16 mouse cellular contexts compared by ENCODE assay signal in genomic region chr9:119426483-119426882, GRCm38 (mm10). TPM values are rescaled to one million over a fixed set of nuclear protein-coding genes. Genes with fewer than 3 reads are reported as not detected.
DNase-seq lines count a peak whose midpoint lies in the region; ATAC-seq lines count a peak whose summit lies in the region.
"Had no signal": no experiment of that assay in that cellular context is flagged by ENCODE, and none has a peak within 500 bp of the region (broad histone marks: within the 10 kb centered on the region; RNA-seq: fewer than 3 reads in every experiment).

No protein-coding gene starts in this region.

- no peak overlapping the region; the same call in 1 of the 2 replicates for H3K27ac ChIP-seq in heart, embryonic 16.5 days (ENCODE audit: low read length)
- H3K27ac ChIP-seq in lung, embryonic 15.5 days = 0 out of 2 replicates have a peak overlapping the region, but pooled peaks have one; percentile 66
- H3K27ac ChIP-seq: hindbrain, embryonic 10.5 days; left cerebral cortex, adult 2 months; midbrain, embryonic 15.5 days had no signal

- no peak for ATAC-seq in heart, embryonic 16.5 days (replicated peaks; ENCODE audit: extremely low read depth, insufficient read depth, low FRiP score)
- no peak for ATAC-seq in lung, embryonic 15.5 days (ENCODE audit: borderline replicate concordance, extremely low read depth, low FRiP score, low TSS enrichment)
- ATAC-seq: forebrain, embryonic 15.5 days; midbrain, embryonic 15.5 days; Patski had no signal

- peak overlapping the region; percentile 14; the same call in 1 of the 2 replicates for H3K4me2 ChIP-seq in heart, embryonic 16.5 days (ENCODE audit: low read depth, low read length)
- no peak overlapping the region for H3K4me2 ChIP-seq in lung, embryonic 15.5 days
- H3K4me2 ChIP-seq: forebrain, embryonic 15.5 days; midbrain, embryonic 15.5 days had no signal

- peaks cover 30% of the 10 kb centered on the region for H3K4me1 ChIP-seq in heart, embryonic 16.5 days (ENCODE audit: control insufficient read depth, insufficient read depth, low read length)
- peaks cover 34% of the 10 kb centered on the region for H3K4me1 ChIP-seq in lung, embryonic 15.5 days

- 0 out of 2 replicates have a peak, but pooled peaks cover 3% of the 10 kb centered on the region for H3K36me3 ChIP-seq in heart, embryonic 16.5 days (ENCODE audit: control insufficient read depth, insufficient read depth)
- H3K36me3 ChIP-seq in lung, embryonic 15.5 days = peaks cover 3% of the 10 kb centered on the region; the same call in 1 of the 2 replicates

- peak; percentile 48 to 55 for DNase-seq in cerebellum, postnatal 10 days
- no peak for DNase-seq in cerebellum, adult 9-10 months
- no peak for DNase-seq in heart, adult 18-20 months
- DNase-seq in lung, postnatal 10 days = no peak
- peak; percentile 25 for DNase-seq in lung, postnatal 36 days
- DNase-seq in Muller cell, postnatal 12 days (ENCODE audit: inconsistent ontology term) = no peak
- DNase-seq: cerebellum, adult 11-12 months; retina, postnatal 1 day had no signal

- peak overlapping the region; percentile 9; the same call in 1 of the 2 replicates for H3K9ac ChIP-seq in heart, embryonic 16.5 days (ENCODE audit: low read length)
- no peak overlapping the region for H3K9ac ChIP-seq in lung, embryonic 15.5 days
- H3K9ac ChIP-seq: forebrain, embryonic 15.5 days; midbrain, embryonic 15.5 days had no signal

- no peaks in the 10 kb centered on the region for H3K27me3 ChIP-seq in heart, embryonic 16.5 days (ENCODE audit: control insufficient read depth, insufficient read depth, low read length)
- H3K27me3 ChIP-seq in lung, embryonic 15.5 days = no peaks in the 10 kb centered on the region
- H3K27me3 ChIP-seq: CH12.LX; forebrain, embryonic 15.5 days; midbrain, embryonic 15.5 days; Patski had no signal

- WGBS in heart, embryonic 16.5 days = 40% methylated on average over 7 of the region's 7 CpGs
- WGBS in lung, embryonic 15.5 days = 39% methylated on average over 7 of the region's 7 CpGs

- H3K4me3 ChIP-seq in heart, embryonic 16.5 days (ENCODE audit: low read length) = no peak overlapping the region
- no peak overlapping the region for H3K4me3 ChIP-seq in lung, embryonic 15.5 days
- H3K4me3 ChIP-seq: forebrain, embryonic 15.5 days; hindbrain, embryonic 10.5 days; left cerebral cortex, adult 2 months; midbrain, embryonic 15.5 days had no signal

- H3K9me3 ChIP-seq in heart, embryonic 16.5 days (replicated peaks; ENCODE audit: control insufficient read depth, low read length) = no peaks in the 10 kb centered on the region
- no peaks in the 10 kb centered on the region for H3K9me3 ChIP-seq in lung, embryonic 15.5 days
- H3K9me3 ChIP-seq: forebrain, embryonic 15.5 days; hindbrain, embryonic 10.5 days; midbrain, embryonic 15.5 days had no signal

RNA-seq across cellular contexts. Expression of gene Exog, which starts 18.3 kb away (rescaled TPM):
- 10.7 and 11.1 TPM in 2 replicates for polyA plus RNA-seq in heart, embryonic 16.5 days (2015; fragmentation: Nextera tagmentation; extraction: Ambion mirVana)
- total RNA-seq in heart, adult 18-20 months (2021) = 1 to 10 TPM; 2.7 to 4.0 TPM
- 27.3 and 29.2 TPM in 2 replicates for polyA plus RNA-seq in lung, embryonic 15.5 days (2015; fragmentation: Nextera tagmentation; extraction: Ambion mirVana)

RNA-seq across cellular contexts. Expression of gene Acvr2b, which starts 24.6 kb away (rescaled TPM):
- 7.3 and 8.6 TPM in 2 replicates for polyA plus RNA-seq in heart, embryonic 16.5 days (2015; fragmentation: Nextera tagmentation; extraction: Ambion mirVana)
- total RNA-seq in heart, adult 18-20 months (2021) = 1 to 10 TPM; 3.4 to 4.7 TPM
- 14.1 and 18.8 TPM in 2 replicates for polyA plus RNA-seq in lung, embryonic 15.5 days (2015; fragmentation: Nextera tagmentation; extraction: Ambion mirVana)

Comparison
In these comparisons a context has a peak if more than half of its experiments do, and no peak if none do; other contexts are left out.
1. DNase-seq: peak in cerebellum, postnatal 10 days (2 of 2) and lung, postnatal 36 days (single experiment); none in cerebellum, adult 9-10 months (single experiment), heart, adult 18-20 months (0 of 2), lung, postnatal 10 days (single experiment) and Muller cell, postnatal 12 days (single experiment).